Mouse (Mus musculus) myocyte (in vitro differentiated cells): ENCODE data around the gene Tmbim1.

Experiments used
- E2F4 ChIP-seq: IDR thresholded peaks from one replicate; pipeline ENCODE4 v1.6.1; 2011; ENCODE audit warnings: mild to moderate bottlenecking, control low read depth, moderate library complexity; ENCODE audit not compliant: insufficient read depth
- MAX ChIP-seq: IDR thresholded peaks from one replicate; pipeline ENCODE4 v1.6.1; 2011; ENCODE audit warnings: low read depth, mild to moderate bottlenecking, control low read depth
- MYOD1 ChIP-seq, 3 experiments: IDR thresholded peaks; one replicate each; pipeline ENCODE4 v1.6.1; 2011; ENCODE audit warnings: control low read depth in 2 of 3, low read depth in 2 of 3, mild to moderate bottlenecking in 2 of 3, moderate library complexity in 1 of 3; ENCODE audit not compliant: insufficient read length in 2 of 3, control insufficient read depth in 1 of 3
- MYOG ChIP-seq, 3 experiments: IDR thresholded peaks; one replicate each; pipeline ENCODE4 v1.6.1; 2011; ENCODE audit warnings: control low read depth in 2 of 3, low read depth in 2 of 3, mild to moderate bottlenecking in 2 of 3; ENCODE audit not compliant: insufficient read length in 2 of 3, control insufficient read depth in 1 of 3, insufficient read depth in 1 of 3
- POLR2A ChIP-seq: IDR thresholded peaks from one replicate; pipeline ENCODE4 v1.6.1; 2011; ENCODE audit warnings: low read depth, mild to moderate bottlenecking, control low read depth, moderate library complexity; ENCODE audit not compliant: insufficient read length
- POLR2AphosphoS2 ChIP-seq: IDR thresholded peaks from one replicate; pipeline ENCODE4 v1.6.1; 2011; ENCODE audit warnings: low read depth, control low read depth; ENCODE audit not compliant: insufficient read length
- REST ChIP-seq: IDR thresholded peaks from one replicate; pipeline ENCODE4 v1.6.1; 2011; ENCODE audit warnings: mild to moderate bottlenecking, control low read depth, moderate library complexity; ENCODE audit not compliant: insufficient read depth, insufficient read length
- TCF12 ChIP-seq: IDR thresholded peaks from one replicate; pipeline ENCODE4 v1.6.1; 2011; ENCODE audit warnings: mild to moderate bottlenecking, control low read depth; ENCODE audit not compliant: poor library complexity, insufficient read depth, severe bottlenecking
- TCF3 ChIP-seq: IDR thresholded peaks from one replicate; pipeline ENCODE4 v1.6.1; 2011; ENCODE audit warnings: low read depth, control low read depth; ENCODE audit not compliant: insufficient read length
- USF1 ChIP-seq: IDR thresholded peaks from one replicate; pipeline ENCODE4 v1.6.1; 2011; ENCODE audit warnings: low read depth, mild to moderate bottlenecking, control low read depth, moderate library complexity

DNA sequence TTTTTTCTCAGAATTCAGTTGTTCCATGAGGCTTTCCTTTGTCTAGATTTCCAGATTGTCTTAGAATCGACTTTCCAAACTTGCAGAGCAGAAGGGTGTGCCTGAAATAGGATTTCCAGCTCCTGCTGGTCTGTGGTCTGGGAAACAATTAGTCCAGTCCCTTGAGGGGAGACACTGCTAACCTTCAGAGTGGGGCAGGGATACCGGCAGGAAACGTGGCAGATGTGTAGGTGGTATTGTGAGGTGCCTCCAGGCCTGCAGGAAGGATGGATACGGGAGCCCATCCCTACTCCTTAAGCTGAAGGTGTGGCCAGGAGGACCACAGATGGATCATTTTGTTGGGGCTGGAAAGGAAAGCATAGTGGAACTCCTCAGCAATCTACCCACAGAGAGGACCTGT, 29.6 kb upstream of the Tmbim1 start:
- TF ChIP-seq POLR2A (no peak), E2F4 (no peak), TCF3 (no peak), MYOG (IDR thresholded peaks at IDR 0.05; ENCODE audit: control insufficient read depth in 1 of 3, insufficient read depth in 1 of 3, insufficient read length in 2 of 3, low read depth in 2 of 3) (no peak), MAX (no peak), REST (no peak), USF1 (no peak), MYOD1 (IDR thresholded peaks at IDR 0.05; ENCODE audit: control insufficient read depth in 1 of 3, insufficient read length in 2 of 3, low read depth in 2 of 3) (no peak), POLR2AphosphoS2 (no peak), TCF12 (no peak)
